ENCODE assay signal across 8 mouse cellular contexts in genomic region chr16:59639102-59639691, GRCm38 (mm10). TPM values are rescaled to one million over a fixed set of nuclear protein-coding genes. Genes with fewer than 3 reads are reported as not detected.
DNase-seq lines count a peak whose midpoint lies in the region; ATAC-seq and TF ChIP-seq lines count a peak whose summit lies in the region.

Gene Arl6, minus strand, starts transcription at chr16:59639391.

- H3K4me1 ChIP-seq in erythroblast, embryonic 14.5 days (ENCODE audit: control insufficient read depth) = peaks cover 12% of the 10 kb centered on the region
- H3K4me1 ChIP-seq in heart, embryonic 10.5 days = no peaks in the 10 kb centered on the region
- H3K4me1 ChIP-seq in kidney, embryonic 14.5 days (ENCODE audit: control insufficient read depth, insufficient read depth, low read length) = 0 out of 2 replicates have a peak, but pooled peaks cover 2% of the 10 kb centered on the region
- H3K4me1 ChIP-seq in limb, embryonic 14.5 days (ENCODE audit: control insufficient read depth, insufficient read depth, low read length) = no peaks in the 10 kb centered on the region; the same call in 1 of the 2 replicates
- peaks cover 7% of the 10 kb centered on the region for H3K4me1 ChIP-seq in midbrain, embryonic 16.5 days (ENCODE audit: control insufficient read depth, insufficient read depth, low read length)
- H3K4me1 ChIP-seq in spleen, adult 2 months (ENCODE audit: control insufficient read depth, insufficient read depth, insufficient read length) = no peaks in the 10 kb centered on the region; the same call in 1 of the 2 replicates

- ATAC-seq in kidney, embryonic 14.5 days (ENCODE audit: low FRiP score, low TSS enrichment) = peak; percentile 99
- peak; percentile 98 for ATAC-seq in limb, embryonic 14.5 days (ENCODE audit: low FRiP score, low read depth)
- peak; percentile 98 for ATAC-seq in midbrain, embryonic 16.5 days

- peak; percentile 95 to 97 for DNase-seq in B cell, adult 2 months
- DNase-seq in brain, embryonic 18.5 days (ENCODE audit: low read depth, low spot score) = peak; percentile 87
- peak; percentile 96 for DNase-seq in heart, embryonic 10.5 days (ENCODE audit: low spot score)
- peak; percentile 94 for DNase-seq in limb, embryonic 14.5 days (ENCODE audit: low spot score)
- peak; percentile 81 to 92 for DNase-seq in spleen, adult 2 months (ENCODE audit: low read depth in 1 of 2, low spot score in 2 of 2)

- WGBS in heart, embryonic 10.5 days = under 1% methylated on average over 46 of the region's 46 CpGs
- WGBS in kidney, embryonic 14.5 days = under 1% methylated on average over 46 of the region's 46 CpGs
- under 1% methylated on average over 46 of the region's 46 CpGs for WGBS in limb, embryonic 14.5 days
- under 1% methylated on average over 46 of the region's 46 CpGs for WGBS in midbrain, embryonic 16.5 days
- under 1% methylated on average over 46 of the region's 46 CpGs for WGBS in spleen, adult 2 months

- peak within 1 kb of the TSS; percentile 75 for H3K9ac ChIP-seq in kidney, embryonic 14.5 days (ENCODE audit: low read depth, low read length)
- peak within 1 kb of the TSS; percentile 75 for H3K9ac ChIP-seq in limb, embryonic 14.5 days (ENCODE audit: low read depth, low read length, severe bottlenecking)
- peak within 1 kb of the TSS; percentile 83 for H3K9ac ChIP-seq in midbrain, embryonic 16.5 days (ENCODE audit: low read depth, low read length)

- H3K36me3 ChIP-seq in erythroblast, embryonic 14.5 days (ENCODE audit: control insufficient read depth) = no peaks in the 10 kb centered on the region
- no peaks in the 10 kb centered on the region for H3K36me3 ChIP-seq in heart, embryonic 10.5 days
- no peaks in the 10 kb centered on the region for H3K36me3 ChIP-seq in kidney, embryonic 14.5 days (ENCODE audit: control insufficient read depth, insufficient read depth, low read length)
- no peaks in the 10 kb centered on the region for H3K36me3 ChIP-seq in limb, embryonic 14.5 days (ENCODE audit: control insufficient read depth, insufficient read depth, low read length)
- H3K36me3 ChIP-seq in midbrain, embryonic 16.5 days (ENCODE audit: control insufficient read depth, insufficient read depth, low read length) = no peaks in the 10 kb centered on the region
- H3K36me3 ChIP-seq in spleen, adult 2 months (ENCODE audit: control insufficient read depth, insufficient read depth, low read length) = no peaks in the 10 kb centered on the region

- peak within 1 kb of the TSS; percentile 94 for H3K27ac ChIP-seq in heart, embryonic 10.5 days
- peak within 1 kb of the TSS; percentile 99 for H3K27ac ChIP-seq in kidney, embryonic 14.5 days (ENCODE audit: low read depth, low read length)
- peak within 1 kb of the TSS; percentile 93 for H3K27ac ChIP-seq in limb, embryonic 14.5 days (replicated peaks; ENCODE audit: low read depth, low read length)
- peak within 1 kb of the TSS; percentile 99 for H3K27ac ChIP-seq in midbrain, embryonic 16.5 days (ENCODE audit: low read length)
- peak within 1 kb of the TSS; percentile 91 for H3K27ac ChIP-seq in spleen, adult 2 months (ENCODE audit: insufficient read depth, low read length)

- 0 out of 2 replicates have a peak, but pooled peaks have one; percentile 43 for TF ChIP-seq POLR2A in limb, embryonic 14.5 days (IDR thresholded peaks at IDR 0.05; ENCODE audit: borderline replicate concordance, extremely low read depth, insufficient read depth, insufficient read length)
- no peak for TF ChIP-seq POLR2A in spleen, adult 2 months (IDR thresholded peaks at IDR 0.05; ENCODE audit: low read depth, low read length)

- peaks cover 5% of the 10 kb centered on the region for H3K27me3 ChIP-seq in erythroblast, embryonic 14.5 days (ENCODE audit: control insufficient read depth)
- no peaks in the 10 kb centered on the region for H3K27me3 ChIP-seq in heart, embryonic 10.5 days (ENCODE audit: insufficient read depth, poor library complexity, severe bottlenecking)
- no peaks in the 10 kb centered on the region for H3K27me3 ChIP-seq in kidney, embryonic 14.5 days (ENCODE audit: control insufficient read depth, insufficient read depth, low read length)
- no peaks in the 10 kb centered on the region for H3K27me3 ChIP-seq in limb, embryonic 14.5 days (ENCODE audit: control insufficient read depth, insufficient read depth, low read length)
- H3K27me3 ChIP-seq in midbrain, embryonic 16.5 days (ENCODE audit: control insufficient read depth, insufficient read depth, low read depth, low read length) = no peaks in the 10 kb centered on the region
- no peaks in the 10 kb centered on the region; the same call in 1 of the 2 replicates for H3K27me3 ChIP-seq in spleen, adult 2 months (ENCODE audit: control insufficient read depth, insufficient read depth, low read length)

- H3K4me3 ChIP-seq in erythroblast, embryonic 14.5 days (replicated peaks) = peak within 1 kb of the TSS; percentile 76
- peak within 1 kb of the TSS; percentile 72 for H3K4me3 ChIP-seq in heart, embryonic 10.5 days
- peak within 1 kb of the TSS; percentile 72 for H3K4me3 ChIP-seq in kidney, embryonic 14.5 days (ENCODE audit: low read length)
- H3K4me3 ChIP-seq in limb, embryonic 14.5 days (replicated peaks; ENCODE audit: low read length) = peak within 1 kb of the TSS; percentile 75
- peak within 1 kb of the TSS; percentile 61 for H3K4me3 ChIP-seq in midbrain, embryonic 16.5 days (ENCODE audit: low read depth, low read length)
- H3K4me3 ChIP-seq in spleen, adult 2 months (ENCODE audit: extremely low read depth, insufficient read depth, insufficient read length) = peak within 1 kb of the TSS; percentile 82

- peak within 1 kb of the TSS; percentile 66 for H3K4me2 ChIP-seq in kidney, embryonic 14.5 days (replicated peaks; ENCODE audit: low read depth, low read length)
- H3K4me2 ChIP-seq in limb, embryonic 14.5 days (replicated peaks; ENCODE audit: low read depth, low read length, severe bottlenecking) = peak within 1 kb of the TSS; percentile 69
- H3K4me2 ChIP-seq in midbrain, embryonic 16.5 days (ENCODE audit: low read length) = peak within 1 kb of the TSS; percentile 71

- H3K9me3 ChIP-seq in erythroblast, embryonic 14.5 days (ENCODE audit: control insufficient read depth, low read length) = no peaks in the 10 kb centered on the region
- no peaks in the 10 kb centered on the region for H3K9me3 ChIP-seq in heart, embryonic 10.5 days
- H3K9me3 ChIP-seq in kidney, embryonic 14.5 days (ENCODE audit: control insufficient read depth, low read length) = no peaks in the 10 kb centered on the region
- H3K9me3 ChIP-seq in limb, embryonic 14.5 days (ENCODE audit: control insufficient read depth, low read length) = no peaks in the 10 kb centered on the region
- no peaks in the 10 kb centered on the region for H3K9me3 ChIP-seq in midbrain, embryonic 16.5 days (replicated peaks; ENCODE audit: control insufficient read depth, low read length, poor library complexity, severe bottlenecking)

- no peak for TF ChIP-seq CTCF in spleen, adult 2 months (IDR thresholded peaks at IDR 0.05; ENCODE audit: extremely low read depth, insufficient read depth, insufficient read length, insufficient replicate concordance)

RNA-seq across cellular contexts. Expression of gene Arl6, which starts in this region (rescaled TPM):
- 0.15 TPM in 1 of 2 replicates, not detected in the other for polyA plus RNA-seq in erythroblast, embryonic 14.5 days (2012)
- 22.6 and 24.0 TPM in 2 replicates for polyA plus RNA-seq in heart, embryonic 10.5 days (2016; fragmentation: Nextera tagmentation; extraction: Ambion mirVana)
- polyA plus RNA-seq in kidney, embryonic 14.5 days (2014; fragmentation: Nextera tagmentation; extraction: Ambion mirVana) = 42.0 and 44.2 TPM in 2 replicates
- 10.6 and 14.1 TPM in 2 replicates for polyA plus RNA-seq in limb, embryonic 14.5 days (2012; rRNA removed)
- polyA plus RNA-seq in limb, embryonic 14.5 days (2014; fragmentation: Nextera tagmentation; extraction: Ambion mirVana) = 27.1 and 27.7 TPM in 2 replicates
- 58.4 and 67.7 TPM in 2 replicates for polyA plus RNA-seq in midbrain, embryonic 16.5 days (2015; fragmentation: Nextera tagmentation; extraction: Ambion mirVana)
- polyA plus RNA-seq in spleen, adult 2 months (2012; rRNA removed) = 0.29 and 0.36 TPM in 2 replicates

Comparison
In these comparisons a context has a peak if more than half of its experiments do, and no peak if none do; other contexts are left out.
1. Peak in every context shown above with its lines: DNase-seq, ATAC-seq, H3K4me3 ChIP-seq and H3K27ac ChIP-seq.
2. Peak in DNase-seq, H3K4me3 ChIP-seq and H3K27ac ChIP-seq in spleen, adult 2 months; RNA of the gene not detected or under 1 TPM.